Comparison of ENCODE assay signal across 28 mouse cellular contexts in the genomic region with DNA sequence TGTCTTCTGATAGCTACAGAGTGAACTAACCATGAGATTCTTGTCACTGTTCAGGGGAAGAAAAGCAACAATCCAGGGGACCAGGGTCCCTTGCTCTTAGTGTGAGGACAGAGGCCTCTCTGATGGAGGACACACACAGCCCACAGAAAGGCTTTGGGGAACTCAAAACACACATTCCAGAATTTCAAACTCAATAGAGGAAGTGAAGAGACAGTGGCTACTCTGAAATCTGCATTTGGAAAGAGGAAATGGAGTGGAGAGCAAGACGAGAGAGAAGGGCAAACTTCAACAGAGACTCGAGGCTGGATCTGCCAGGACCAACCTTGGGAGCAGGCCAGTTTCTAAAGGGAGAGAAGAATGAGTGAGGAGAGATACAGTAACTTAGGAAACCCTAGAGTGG.
DNase-seq lines count a peak whose midpoint lies in the region; ATAC-seq and TF ChIP-seq lines count a peak whose summit lies in the region.
"Had no signal": no experiment of that assay in that cellular context is flagged by ENCODE, and none has a peak within 500 bp of the region (broad histone marks: within the 10 kb centered on the region; RNA-seq: fewer than 3 reads in every experiment).

No protein-coding gene starts in this region.

- H3K79me2 ChIP-seq in CH12.LX (replicated peaks; ENCODE audit: control insufficient read depth, extremely low read depth, insufficient read depth, poor library complexity, severe bottlenecking) = no peaks in the 10 kb centered on the region

- no peak for DNase-seq in left cerebral cortex, adult 2 months (ENCODE audit: extremely low spot score in 1 of 2, low spot score in 2 of 2)
- DNase-seq in left cerebral cortex, adult 9 months (ENCODE audit: low spot score in 2 of 2) = no peak
- DNase-seq in CH12.LX (ENCODE audit: extremely low read depth) = no peak
- no peak for DNase-seq in liver, postnatal 0 days
- DNase-seq in cerebellum, adult 9-10 months = no peak
- DNase-seq: adrenal gland, postnatal 25 days; cerebellum, adult 11-12 months; cerebellum, postnatal 25 days; embryo, embryonic 11 days; gastrocnemius, postnatal 14 days; heart, postnatal 36 days; kidney, adult 11 months; layer of hippocampus, postnatal 36 days; lung, adult 18-20 months; lung, postnatal 4 days; thymus, adult 2 months had no signal

- TF ChIP-seq POLR2A in CH12.LX (IDR thresholded peaks at IDR 0.05; ENCODE audit: low read depth, low read length) = no peak
- TF ChIP-seq POLR2A in bone marrow, adult 2 months (IDR thresholded peaks at IDR 0.05; ENCODE audit: borderline replicate concordance, control insufficient read depth, low read depth, low read length) = no peak

- ATAC-seq in liver, postnatal 0 days = no peak
- ATAC-seq in forebrain, embryonic 16.5 days = no peak
- ATAC-seq in kidney, embryonic 14.5 days (ENCODE audit: low FRiP score, low TSS enrichment) = no peak
- ATAC-seq: forebrain, embryonic 13.5 days had no signal

- no peak overlapping the region for H3K9ac ChIP-seq in CH12.LX (ENCODE audit: insufficient read depth, low read depth)
- H3K9ac ChIP-seq in liver, postnatal 0 days (replicated peaks) = no peak overlapping the region
- H3K9ac ChIP-seq in forebrain, embryonic 16.5 days (replicated peaks; ENCODE audit: low read depth, low read length) = no peak overlapping the region
- H3K9ac ChIP-seq in kidney, embryonic 14.5 days (ENCODE audit: low read depth, low read length) = no peak overlapping the region
- H3K9ac ChIP-seq: embryonic facial prominence, embryonic 13.5 days; forebrain, embryonic 13.5 days; heart, embryonic 15.5 days; hindbrain, embryonic 13.5 days; limb, embryonic 13.5 days had no signal

- no peak for TF ChIP-seq CTCF in left cerebral cortex, adult 2 months (IDR thresholded peaks at IDR 0.05)
- TF ChIP-seq CTCF in CH12.LX (conservative IDR thresholded peaks at IDR 0.05 in 1 of 2, IDR thresholded peaks at IDR 0.05 in 1 of 2; ENCODE audit: low read depth in 2 of 2, low read length in 2 of 2) = no peak
- no peak for TF ChIP-seq CTCF in bone marrow, adult 2 months (IDR thresholded peaks at IDR 0.05; ENCODE audit: control insufficient read depth, insufficient read depth, low read length)
- TF ChIP-seq CTCF in liver, postnatal 0 days (IDR thresholded peaks at IDR 0.05; ENCODE audit: low read depth) = no peak

- no peak overlapping the region for H3K4me3 ChIP-seq in left cerebral cortex, adult 2 months
- H3K4me3 ChIP-seq in CH12.LX (replicated peaks in 1 of 3; ENCODE audit: low read depth in 2 of 3, low read length in 2 of 3, poor library complexity in 1 of 3) = no peak overlapping the region
- no peak overlapping the region for H3K4me3 ChIP-seq in bone marrow, adult 2 months (replicated peaks; ENCODE audit: control insufficient read depth, low read depth, low read length)
- no peak overlapping the region for H3K4me3 ChIP-seq in liver, postnatal 0 days (ENCODE audit: low read depth, low read length)
- no peak overlapping the region for H3K4me3 ChIP-seq in forebrain, embryonic 16.5 days (replicated peaks; ENCODE audit: low read length)
- H3K4me3 ChIP-seq in kidney, embryonic 14.5 days (ENCODE audit: low read length) = no peak overlapping the region
- H3K4me3 ChIP-seq: embryonic facial prominence, embryonic 13.5 days; erythroblast, embryonic 14.5 days; forebrain, embryonic 13.5 days; heart, embryonic 15.5 days; hindbrain, embryonic 13.5 days; limb, embryonic 13.5 days had no signal

- TF ChIP-seq EP300 in CH12.LX (IDR thresholded peaks at IDR 0.05; ENCODE audit: low read length) = 0 out of 2 replicates have a peak, but pooled peaks have one; percentile 32
- TF ChIP-seq EP300 in liver, postnatal 0 days (IDR thresholded peaks at IDR 0.05; ENCODE audit: low read depth) = no peak

- no peaks in the 10 kb centered on the region for H3K36me3 ChIP-seq in CH12.LX (replicated peaks in 1 of 2; ENCODE audit: control insufficient read depth in 1 of 2, insufficient read depth in 1 of 2, low read length in 1 of 2)
- H3K36me3 ChIP-seq in liver, postnatal 0 days (replicated peaks; ENCODE audit: insufficient read depth, low read length) = no peaks in the 10 kb centered on the region
- no peaks in the 10 kb centered on the region for H3K36me3 ChIP-seq in forebrain, embryonic 16.5 days (ENCODE audit: control insufficient read depth, insufficient read depth)
- no peaks in the 10 kb centered on the region for H3K36me3 ChIP-seq in kidney, embryonic 14.5 days (ENCODE audit: control insufficient read depth, insufficient read depth, low read length)
- H3K36me3 ChIP-seq: embryonic facial prominence, embryonic 13.5 days; heart, embryonic 15.5 days; hindbrain, embryonic 13.5 days; limb, embryonic 13.5 days had no signal

- H3K27me3 ChIP-seq in CH12.LX (replicated peaks) = no peaks in the 10 kb centered on the region
- no peaks in the 10 kb centered on the region for H3K27me3 ChIP-seq in liver, postnatal 0 days (ENCODE audit: insufficient read depth, low read length)
- no peaks in the 10 kb centered on the region for H3K27me3 ChIP-seq in forebrain, embryonic 16.5 days (replicated peaks; ENCODE audit: control insufficient read depth, insufficient read depth, low read length)
- H3K27me3 ChIP-seq in kidney, embryonic 14.5 days (ENCODE audit: control insufficient read depth, insufficient read depth, low read length) = no peaks in the 10 kb centered on the region
- H3K27me3 ChIP-seq: embryonic facial prominence, embryonic 13.5 days; forebrain, embryonic 13.5 days; limb, embryonic 13.5 days had no signal

- no peak for TF ChIP-seq RAD21 in CH12.LX (IDR thresholded peaks at IDR 0.05; ENCODE audit: low read depth, low read length)

- intact Hi-C loops in left cerebral cortex, adult 2 months (cut with DNase I) = no loop called here

- dilution Hi-C loops in CH12.LX (cut with MboI; ENCODE audit: extremely low pct_ligation_motif_present, extremely low pct_unique_long_range_greater_than_20kb, low sequenced_read_pairs) = no loop called here

- 1% methylated on average over 2 of the region's 2 CpGs for WGBS in bone marrow, adult 2 months
- 28% methylated on average over 2 of the region's 2 CpGs for WGBS in liver, postnatal 0 days (ENCODE audit: insufficient replicate concordance)
- WGBS in forebrain, embryonic 16.5 days = 53% methylated on average over 2 of the region's 2 CpGs
- WGBS in kidney, embryonic 14.5 days = 53% methylated on average over 2 of the region's 2 CpGs

- no peaks in the 10 kb centered on the region for H3K9me3 ChIP-seq in CH12.LX (replicated peaks; ENCODE audit: low read length)
- H3K9me3 ChIP-seq in liver, postnatal 0 days (ENCODE audit: low read length) = no peaks in the 10 kb centered on the region
- H3K9me3 ChIP-seq in forebrain, embryonic 16.5 days (ENCODE audit: control insufficient read depth, low read length) = no peaks in the 10 kb centered on the region
- no peaks in the 10 kb centered on the region for H3K9me3 ChIP-seq in kidney, embryonic 14.5 days (ENCODE audit: control insufficient read depth, low read length)
- H3K9me3 ChIP-seq: embryonic facial prominence, embryonic 13.5 days; forebrain, embryonic 13.5 days; heart, embryonic 15.5 days; hindbrain, embryonic 13.5 days; limb, embryonic 13.5 days had no signal

- in situ Hi-C loops in CH12.LX (cut with MboI; ENCODE audit: low pct_ligation_motif_present, low pct_unique_long_range_greater_than_20kb, low sequenced_read_pairs) = no loop called here

- peaks cover 28 to 74% of the 10 kb centered on the region in 2 experiments for H3K4me1 ChIP-seq in CH12.LX (ENCODE audit: control insufficient read depth in 1 of 2, insufficient read depth in 2 of 2)
- H3K4me1 ChIP-seq in bone marrow, adult 2 months (ENCODE audit: control insufficient read depth, insufficient read depth, low read length) = peaks cover 13% of the 10 kb centered on the region; the same call in 1 of the 2 replicates
- peaks cover 8% of the 10 kb centered on the region for H3K4me1 ChIP-seq in liver, postnatal 0 days (ENCODE audit: insufficient read depth)
- no peaks in the 10 kb centered on the region for H3K4me1 ChIP-seq in forebrain, embryonic 16.5 days (replicated peaks; ENCODE audit: control insufficient read depth, insufficient read depth, low read length)
- H3K4me1 ChIP-seq in kidney, embryonic 14.5 days (ENCODE audit: control insufficient read depth, insufficient read depth, low read length) = no peaks in the 10 kb centered on the region
- H3K4me1 ChIP-seq: embryonic facial prominence, embryonic 13.5 days; limb, embryonic 13.5 days had no signal

- H3K4me2 ChIP-seq in CH12.LX (ENCODE audit: insufficient read depth, low read depth, poor library complexity, severe bottlenecking) = no peak overlapping the region
- no peak overlapping the region for H3K4me2 ChIP-seq in liver, postnatal 0 days (ENCODE audit: low read depth, low read length)
- no peak overlapping the region for H3K4me2 ChIP-seq in forebrain, embryonic 16.5 days (ENCODE audit: low read length)
- no peak overlapping the region for H3K4me2 ChIP-seq in kidney, embryonic 14.5 days (replicated peaks; ENCODE audit: low read depth, low read length)
- H3K4me2 ChIP-seq: embryonic facial prominence, embryonic 13.5 days; forebrain, embryonic 13.5 days; heart, embryonic 15.5 days; hindbrain, embryonic 13.5 days; limb, embryonic 13.5 days; midbrain, embryonic 11.5 days had no signal

- H3K27ac ChIP-seq in left cerebral cortex, adult 2 months = peak overlapping the region; percentile 15; the same call in 1 of the 2 replicates
- no peak overlapping the region for H3K27ac ChIP-seq in CH12.LX (ENCODE audit: insufficient read depth, low read depth)
- peak overlapping the region; percentile 36; the same call in 1 of the 2 replicates for H3K27ac ChIP-seq in bone marrow, adult 2 months (ENCODE audit: control insufficient read depth, insufficient read depth, low read depth, low read length, poor library complexity)
- H3K27ac ChIP-seq in liver, postnatal 0 days (ENCODE audit: low read depth) = peak overlapping the region; percentile 65
- no peak overlapping the region for H3K27ac ChIP-seq in forebrain, embryonic 16.5 days (ENCODE audit: low read length)
- H3K27ac ChIP-seq in kidney, embryonic 14.5 days (ENCODE audit: low read depth, low read length) = no peak overlapping the region
- H3K27ac ChIP-seq: embryonic facial prominence, embryonic 13.5 days; forebrain, embryonic 13.5 days; heart, embryonic 15.5 days; hindbrain, embryonic 13.5 days; kidney, postnatal 0 days; limb, embryonic 13.5 days; stomach, postnatal 0 days had no signal

TF ChIP-seq in CH12.LX, 34 proteins besides CTCF, POLR2A, EP300 and RAD21 (continues in another document):
- TF ChIP-seq USF1 (IDR thresholded peaks at IDR 0.05; ENCODE audit: low read depth, low read length) (no peak), ZKSCAN1 (IDR thresholded peaks at IDR 0.05; ENCODE audit: borderline replicate concordance, low read depth, low read length) (no peak), CHD1 (IDR thresholded peaks at IDR 0.05; ENCODE audit: low read depth, low read length) (no peak), HCFC1 (IDR thresholded peaks at IDR 0.05; ENCODE audit: low read depth, low read length) (no peak), JUND (conservative IDR thresholded peaks at IDR 0.05; ENCODE audit: low read depth, low read length) (no peak), NRF1 (IDR thresholded peaks at IDR 0.05; ENCODE audit: low read depth, low read length) (no peak), TCF12 (IDR thresholded peaks at IDR 0.05; ENCODE audit: low read depth, low read length) (no peak), SIN3A (IDR thresholded peaks at IDR 0.05; ENCODE audit: low read length) (no peak), ZC3H11A (IDR thresholded peaks at IDR 0.05; ENCODE audit: low read depth, low read length) (no peak)

Comparison
In these comparisons a context has a peak if more than half of its experiments do, and no peak if none do; other contexts are left out.
1. H3K27ac ChIP-seq: peak in left cerebral cortex, adult 2 months (single experiment), bone marrow, adult 2 months (single experiment) and liver, postnatal 0 days (single experiment); none in CH12.LX (single experiment), forebrain, embryonic 16.5 days (single experiment) and kidney, embryonic 14.5 days (single experiment).